Mouse (Mus musculus) stomach, embryonic 15.5 days (tissue): ENCODE data around the gene Rita1. TPM values are rescaled to one million over a fixed set of nuclear protein-coding genes. Genes with fewer than 3 reads are reported as not detected.
A peak's percentile ranks its signal among the peaks of the same experiment; 100 is the strongest.

Experiments
- ATAC-seq: fragments of 200-750 bp; cut with Nextera tagmentation; 2 replicates; pipeline ENCODE4 v1.8.0; 2017; ENCODE audit warnings: low read depth, moderate number of reproducible peaks, moderate TSS enrichment; ENCODE audit not compliant: insufficient read depth, low FRiP score
- H3K27ac ChIP-seq: fragments of 300-500 bp; sonication (generic); 2 replicates; pipeline ENCODE4 v1.5.1; 2015; ENCODE audit warnings: mild to moderate bottlenecking, inconsistent platforms
- H3K27me3 ChIP-seq: fragments of 300-500 bp; sonication (generic); replicated peaks from 2 replicates; pipeline ENCODE4 v1.6.1; 2015; ENCODE audit warnings: inconsistent platforms
- H3K36me3 ChIP-seq: fragments of 300-500 bp; sonication (generic); 2 replicates; pipeline ENCODE4 v1.6.1; 2015; ENCODE audit warnings: inconsistent platforms
- H3K4me1 ChIP-seq: fragments of 300-500 bp; sonication (generic); 2 replicates; pipeline ENCODE4 v1.6.1; 2015; ENCODE audit warnings: inconsistent platforms
- H3K4me2 ChIP-seq: fragments of 300-500 bp; sonication (generic); 2 replicates; pipeline ENCODE4 v1.6.1; 2015; ENCODE audit warnings: mild to moderate bottlenecking, inconsistent platforms
- H3K4me3 ChIP-seq: fragments of 300-500 bp; sonication (generic); replicated peaks from 2 replicates; pipeline ENCODE4 v1.5.1; 2015; ENCODE audit warnings: inconsistent platforms
- H3K9ac ChIP-seq: fragments of 300-500 bp; sonication (generic); 2 replicates; pipeline ENCODE4 v1.6.1; 2015; ENCODE audit warnings: inconsistent platforms
- H3K9me3 ChIP-seq: fragments of 300-500 bp; sonication (generic); 2 replicates; pipeline ENCODE4 v1.6.1; 2016; ENCODE audit warnings: inconsistent platforms
- WGBS: fragments of 180-500 bp; shearing (Covaris S2); methylation state at CpG from one replicate; pipeline ENCODE4 v1.1.7; 2015; 5-methylcytosine and 5-hydroxymethylcytosine counted together
- polyA plus RNA-seq: library from polyadenylated mRNA; unstranded; fragments of >200 nt; fragmentation: Nextera tagmentation; extraction: Ambion mirVana; gene quantifications from 2 replicates; pipeline ENCODE4 v1.2.1, GENCODE M21; 2015

Gene Rita1
- 10.4 and 11.4 TPM in 2 replicates for polyA plus RNA-seq

GRCm38 (mm10) chr5:120612442-120612821, at the start of gene Rita1, which contains the start of gene Ddx54:
Rita1 (minus strand) TSS chr5:120612589.
Ddx54 (plus strand) TSS chr5:120612739.
- WGBS: 0% methylated on average over 22 of the region's 22 CpGs
- peak within 1 kb of the TSS; percentile 76 for H3K4me2 ChIP-seq
- peak within 1 kb of the TSS; percentile 84 for H3K27ac ChIP-seq
- H3K9ac ChIP-seq: peak within 1 kb of the TSS; percentile 47; the same call in 1 of the 2 replicates
- H3K4me3 ChIP-seq: peak within 1 kb of the TSS; percentile 72
- H3K36me3 ChIP-seq: peaks cover 10% of the 10 kb centered on the region; the same call in 1 of the 2 replicates
- ATAC-seq: peak; percentile 80
- H3K9me3 ChIP-seq: no peaks in the 10 kb centered on the region
- no peaks in the 10 kb centered on the region for H3K27me3 ChIP-seq
- peaks cover 10% of the 10 kb centered on the region for H3K4me1 ChIP-seq

GRCm38 (mm10) chr5:120660816-120661215, 48.4 kb upstream of the Rita1 start:
- ATAC-seq: no peak
- Histone ChIP-seq H3K36me3 (no peaks in the 10 kb centered on the region), H3K9ac (no peak overlapping the region), H3K27ac (no peak overlapping the region), H3K4me2 (no peak overlapping the region), H3K4me3 (no peak overlapping the region), H3K27me3 (no peaks in the 10 kb centered on the region), H3K4me1 (no peaks in the 10 kb centered on the region), H3K9me3 (no peaks in the 10 kb centered on the region)
- 37% methylated on average over 5 of the region's 5 CpGs for whole genome bisulfite sequencing

GRCm38 (mm10) chr5:120656281-120656751, 43.9 kb upstream of the Rita1 start:
- no peaks in the 10 kb centered on the region for H3K9me3 ChIP-seq
- no peaks in the 10 kb centered on the region for H3K4me1 ChIP-seq
- H3K27me3 ChIP-seq: peaks cover 1% of the 10 kb centered on the region; the same call in 1 of the 2 replicates
- no peaks in the 10 kb centered on the region for H3K36me3 ChIP-seq
- no peak overlapping the region for H3K4me3 ChIP-seq
- no peak overlapping the region for H3K27ac ChIP-seq
- WGBS: 79% methylated on average over 12 of the region's 12 CpGs
- ATAC-seq: no peak
- H3K9ac ChIP-seq: no peak overlapping the region
- H3K4me2 ChIP-seq: no peak overlapping the region

GRCm38 (mm10) chr5:120653873-120654272, 41.5 kb upstream of the Rita1 start:
- H3K27ac ChIP-seq: no peak overlapping the region

GRCm38 (mm10) chr5:120652915-120653701, 40.7 kb upstream of the Rita1 start:
- Histone ChIP-seq H3K27ac (no peak overlapping the region), H3K36me3 (no peaks in the 10 kb centered on the region), H3K27me3 (peaks cover 29% of the 10 kb centered on the region), H3K4me3 (no peak overlapping the region), H3K4me2 (no peak overlapping the region), H3K4me1 (peaks cover 15% of the 10 kb centered on the region), H3K9ac (no peak overlapping the region), H3K9me3 (no peaks in the 10 kb centered on the region)
- ATAC-seq: no peak
- WGBS: 82% methylated on average over 28 of the region's 28 CpGs

More at GRCm38 (mm10) chr5:120653873-120654272, 41.5 kb upstream of the Rita1 start:
- no peaks in the 10 kb centered on the region for H3K36me3 ChIP-seq
- H3K4me1 ChIP-seq: peaks cover 8% of the 10 kb centered on the region
- H3K9me3 ChIP-seq: no peaks in the 10 kb centered on the region
- WGBS: 85% methylated on average over 2 of the region's 2 CpGs
- peaks cover 23% of the 10 kb centered on the region for H3K27me3 ChIP-seq
- no peak overlapping the region for H3K4me3 ChIP-seq
- ATAC-seq: no peak
- H3K9ac ChIP-seq: no peak overlapping the region
- H3K4me2 ChIP-seq: no peak overlapping the region

GRCm38 (mm10) chr5:120651230-120651629, 38.8 kb upstream of the Rita1 start:
- Histone ChIP-seq H3K36me3 (no peaks in the 10 kb centered on the region), H3K9me3 (no peaks in the 10 kb centered on the region), H3K27ac (no peak overlapping the region), H3K27me3 (peaks cover 36% of the 10 kb centered on the region), H3K4me2 (no peak overlapping the region), H3K4me3 (no peak overlapping the region), H3K4me1 (peaks cover 15% of the 10 kb centered on the region), H3K9ac (no peak overlapping the region)
- 37% methylated on average over 5 of the region's 5 CpGs for WGBS
- no peak for ATAC-seq

GRCm38 (mm10) chr5:120649938-120650337, 37.5 kb upstream of the Rita1 start:
- no peak overlapping the region for H3K27ac ChIP-seq
- H3K9ac ChIP-seq: no peak overlapping the region
- peaks cover 36% of the 10 kb centered on the region for H3K27me3 ChIP-seq
- ATAC-seq: no peak
- no peak overlapping the region for H3K4me2 ChIP-seq
- H3K4me3 ChIP-seq: no peak overlapping the region
- no peaks in the 10 kb centered on the region for H3K36me3 ChIP-seq
- peaks cover 15% of the 10 kb centered on the region for H3K4me1 ChIP-seq
- 22% methylated on average over 13 of the region's 13 CpGs for WGBS
- H3K9me3 ChIP-seq: no peaks in the 10 kb centered on the region

GRCm38 (mm10) chr5:120649374-120649933, 37.1 kb upstream of the Rita1 start:
- Histone ChIP-seq H3K9ac (no peak overlapping the region), H3K9me3 (no peaks in the 10 kb centered on the region), H3K4me1 (peaks cover 15% of the 10 kb centered on the region), H3K27ac (no peak overlapping the region), H3K4me3 (peak overlapping the region; percentile 32), H3K27me3 (peaks cover 36% of the 10 kb centered on the region), H3K36me3 (no peaks in the 10 kb centered on the region), H3K4me2 (peak overlapping the region; percentile 59)
- ATAC-seq: 0 out of 2 replicates have a peak, but pooled peaks have one; percentile 33
- 4% methylated on average over 21 of the region's 21 CpGs for WGBS

- H3K4me3 ChIP-seq: peak within 1 kb of the TSS; percentile 32
- H3K4me2 ChIP-seq: peak within 1 kb of the TSS; percentile 59
- H3K9me3 ChIP-seq: no peaks in the 10 kb centered on the region
- H3K9ac ChIP-seq: no peak within 1 kb of the TSS
- under 1% methylated on average over 50 of the region's 53 CpGs for WGBS
- ATAC-seq: 0 out of 2 replicates have a peak, but pooled peaks have one; percentile 54
- H3K4me1 ChIP-seq: peaks cover 15% of the 10 kb centered on the region
- no peak within 1 kb of the TSS for H3K27ac ChIP-seq
- H3K36me3 ChIP-seq: no peaks in the 10 kb centered on the region
- H3K27me3 ChIP-seq: peaks cover 36% of the 10 kb centered on the region
Observed at GRCm38 (mm10) chr5:120648569-120649373, 36.4 kb upstream of the Rita1 start, which contains the start of gene Rasal1. Rasal1 (plus strand) TSS chr5:120648812.

- peaks cover 15% of the 10 kb centered on the region for H3K4me1 ChIP-seq
- H3K4me3 ChIP-seq: no peak overlapping the region
- peaks cover 36% of the 10 kb centered on the region for H3K27me3 ChIP-seq
- no peaks in the 10 kb centered on the region for H3K9me3 ChIP-seq
- peak overlapping the region; percentile 59 for H3K4me2 ChIP-seq
- no peak overlapping the region for H3K27ac ChIP-seq
- 29% methylated on average over 12 of the region's 12 CpGs for WGBS
- H3K9ac ChIP-seq: no peak overlapping the region
- H3K36me3 ChIP-seq: no peaks in the 10 kb centered on the region
- ATAC-seq: no peak
Observed at GRCm38 (mm10) chr5:120647814-120648491, 35.6 kb upstream of the Rita1 start.

- H3K4me1 ChIP-seq: peaks cover 15% of the 10 kb centered on the region
- ATAC-seq: no peak
- no peak overlapping the region for H3K4me3 ChIP-seq
- H3K4me2 ChIP-seq: no peak overlapping the region
- no peaks in the 10 kb centered on the region for H3K36me3 ChIP-seq
- no peak overlapping the region for H3K9ac ChIP-seq
- H3K9me3 ChIP-seq: no peaks in the 10 kb centered on the region
- H3K27ac ChIP-seq: no peak overlapping the region
- H3K27me3 ChIP-seq: peaks cover 36% of the 10 kb centered on the region
- WGBS: 58% methylated on average over 4 of the region's 4 CpGs
Observed at GRCm38 (mm10) chr5:120647361-120647760, 35.0 kb upstream of the Rita1 start.
